Mouse (Mus musculus) urinary bladder, postnatal 4 days (tissue): ENCODE data around the gene Necap2.

Source experiments
- DNase-seq, 2 experiments: peaks; one replicate each; pipeline ENCODE4 v3.0.0; 2021 to 2022; ENCODE audit warnings: low spot score in 2 of 2

Gene Necap2

GRCm38 (mm10) chr4:141077681-141078509 is at the start of gene Necap2:
Gene Necap2 (minus strand): TSS chr4:141078357.
- peak; percentile 89 to 96 for DNase-seq

- DNase-seq: no peak
Observed at GRCm38 (mm10) chr4:141123065-141123464, 44.9 kb upstream of the Necap2 start.

GRCm38 (mm10) chr4:141122663-141123062 is 44.5 kb upstream of the Necap2 start:
- no peak for DNase-seq

- DNase-seq: peak in 1 of 2 experiments; percentile 72
Observed at GRCm38 (mm10) chr4:141120700-141121099, 42.5 kb upstream of the Necap2 start.

- no peak for DNase-seq
Observed at GRCm38 (mm10) chr4:141118691-141119090, 40.5 kb upstream of the Necap2 start.

GRCm38 (mm10) chr4:141115398-141115797 is 37.2 kb upstream of the Necap2 start:
- no peak for DNase-seq

GRCm38 (mm10) chr4:141114521-141114981 is 36.4 kb upstream of the Necap2 start:
- DNase-seq: no peak

GRCm38 (mm10) chr4:141113831-141114230 is 35.7 kb upstream of the Necap2 start:
- DNase-seq: no peak

- no peak for DNase-seq
Observed at GRCm38 (mm10) chr4:141108196-141108732, 30.1 kb upstream of the Necap2 start.

- DNase-seq: no peak
Observed at GRCm38 (mm10) chr4:141106526-141107183, 28.5 kb upstream of the Necap2 start.

- no peak for DNase-seq
Observed at GRCm38 (mm10) chr4:141101855-141102254, 23.7 kb upstream of the Necap2 start.

- no peak for DNase-seq
Observed at GRCm38 (mm10) chr4:141101291-141101690, 23.1 kb upstream of the Necap2 start.

GRCm38 (mm10) chr4:141099956-141100355 is 21.8 kb upstream of the Necap2 start:
- DNase-seq: no peak

- no peak for DNase-seq
Observed at GRCm38 (mm10) chr4:141098935-141099334, 20.8 kb upstream of the Necap2 start.

GRCm38 (mm10) chr4:141096710-141097109 is 18.6 kb upstream of the Necap2 start:
- no peak for DNase-seq

GRCm38 (mm10) chr4:141095016-141095415 is 16.9 kb upstream of the Necap2 start:
- no peak for DNase-seq

- no peak for DNase-seq
Observed at GRCm38 (mm10) chr4:141088714-141089113, 10.6 kb upstream of the Necap2 start.

- DNase-seq: no peak
Observed at GRCm38 (mm10) chr4:141088033-141088432, 9.9 kb upstream of the Necap2 start, which contains the start of gene Spata21. Gene Spata21 (plus strand): TSS chr4:141088333.

- no peak for DNase-seq
Observed at GRCm38 (mm10) chr4:141086862-141087261, 8.7 kb upstream of the Necap2 start.

GRCm38 (mm10) chr4:141078510-141079137 is 467 bp upstream of the Necap2 start:
- no peak for DNase-seq

- DNase-seq: peak in 1 of 2 experiments; percentile 44
Observed at GRCm38 (mm10) chr4:141076761-141077506, 1.2 kb downstream of the Necap2 start.
